Mouse (Mus musculus) spleen, postnatal 36 days (tissue): ENCODE results near the gene Gm5089.

Experiments
- DNase-seq, 2 experiments: peaks; one replicate each; pipeline ENCODE4 v3.0.0; 2022; ENCODE audit warnings: low spot score in 2 of 2, mixed read lengths in 1 of 2

The Gm5089 gene

GRCm38 (mm10) chr14:122450496-122451382 is at the start of gene Gm5089:
Gm5089 (minus strand) TSS chr14:122451115.
- DNase-seq: no peak

GRCm38 (mm10) chr14:122492015-122492414 is 41.1 kb upstream of the Gm5089 start:
- DNase-seq: no peak

- no peak for DNase-seq
Measured at GRCm38 (mm10) chr14:122491521-122491920, 40.6 kb upstream of the Gm5089 start.

GRCm38 (mm10) chr14:122490441-122491328 is 39.8 kb upstream of the Gm5089 start, which contains the start of gene Gm10837:
Gm10837 (plus strand) TSS chr14:122490586.
- DNase-seq: no peak

GRCm38 (mm10) chr14:122489686-122490414 is 38.9 kb upstream of the Gm5089 start:
- DNase-seq: no peak

GRCm38 (mm10) chr14:122489041-122489440 is 38.1 kb upstream of the Gm5089 start:
- no peak for DNase-seq

GRCm38 (mm10) chr14:122487366-122487765 is 36.5 kb upstream of the Gm5089 start:
- DNase-seq: no peak

- DNase-seq: no peak
Measured at GRCm38 (mm10) chr14:122486611-122487010, 35.7 kb upstream of the Gm5089 start.

GRCm38 (mm10) chr14:122485635-122486181 is 34.8 kb upstream of the Gm5089 start:
- DNase-seq: no peak

- DNase-seq: no peak
Measured at GRCm38 (mm10) chr14:122484844-122485551, 34.1 kb upstream of the Gm5089 start.

- DNase-seq: no peak
Measured at GRCm38 (mm10) chr14:122484458-122484843, 33.5 kb upstream of the Gm5089 start.

- no peak for DNase-seq
Measured at GRCm38 (mm10) chr14:122483556-122484421, 32.9 kb upstream of the Gm5089 start.

- no peak for DNase-seq
Measured at GRCm38 (mm10) chr14:122483024-122483385, 32.1 kb upstream of the Gm5089 start.

GRCm38 (mm10) chr14:122482081-122483023 is 31.4 kb upstream of the Gm5089 start:
- DNase-seq: no peak

- no peak for DNase-seq
Measured at GRCm38 (mm10) chr14:122481181-122481580, 30.3 kb upstream of the Gm5089 start.

GRCm38 (mm10) chr14:122480355-122480754 is 29.4 kb upstream of the Gm5089 start:
- DNase-seq: no peak

GRCm38 (mm10) chr14:122479461-122480109 is 28.7 kb upstream of the Gm5089 start:
- DNase-seq: no peak

GRCm38 (mm10) chr14:122478574-122479011 is 27.7 kb upstream of the Gm5089 start:
- no peak for DNase-seq
